In the genomic region with DNA sequence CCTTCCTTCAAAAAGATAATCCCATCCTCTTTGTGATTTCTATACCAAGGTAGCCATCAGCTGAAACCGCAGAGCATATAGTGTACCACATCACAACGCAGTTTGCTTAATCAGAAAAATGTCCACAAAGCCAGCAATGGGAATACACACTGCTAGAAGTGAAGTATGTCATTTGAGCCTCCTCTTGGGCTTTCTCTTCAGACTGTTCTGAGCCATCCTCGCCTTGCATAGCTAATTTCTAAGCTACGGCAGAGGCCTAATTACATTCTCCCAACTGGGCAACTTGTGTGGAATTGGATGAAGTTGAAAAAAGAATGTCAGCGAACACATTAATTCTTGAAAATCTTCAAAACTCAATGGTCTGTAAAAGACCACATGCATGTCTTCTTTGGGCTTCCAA, we compare ENCODE assay signal across 32 mouse cellular contexts.
"Had no signal": no experiment of that assay in that cellular context is flagged by ENCODE, and none has a peak within 500 bp of the region (broad histone marks: within the 10 kb centered on the region; RNA-seq: fewer than 3 reads in every experiment).

No protein-coding gene starts in this region.

- H3K4me1 ChIP-seq: limb, embryonic 10.5 days; limb, embryonic 12.5 days; limb, embryonic 13.5 days; limb, embryonic 15.5 days; liver, embryonic 12.5 days; liver, embryonic 13.5 days; liver, embryonic 15.5 days; lung, embryonic 15.5 days; megakaryocyte, embryonic 14.5 days; midbrain, embryonic 10.5 days; midbrain, embryonic 12.5 days; midbrain, embryonic 13.5 days; midbrain, embryonic 15.5 days; neural tube, embryonic 12.5 days had no signal

- DNase-seq: left cerebral cortex, postnatal 4 days; liver; liver, embryonic 13.5 days; liver, postnatal 0 days; lung, adult 18-20 months; lung, adult 2 months; lung, embryonic 14.5 days; lung, postnatal 10 days; lung, postnatal 14 days; lung, postnatal 36 days; lung, postnatal 4 days; midbrain, embryonic 14.5 days had no signal

- H3K27me3 ChIP-seq: limb, embryonic 12.5 days; limb, embryonic 13.5 days; limb, embryonic 15.5 days; liver, embryonic 12.5 days; liver, embryonic 13.5 days; liver, embryonic 15.5 days; lung, embryonic 15.5 days; megakaryocyte, embryonic 14.5 days; midbrain, embryonic 12.5 days; midbrain, embryonic 13.5 days; midbrain, embryonic 15.5 days; neural tube, embryonic 12.5 days had no signal

- H3K27ac ChIP-seq: limb, embryonic 10.5 days; limb, embryonic 12.5 days; limb, embryonic 13.5 days; limb, embryonic 15.5 days; liver, embryonic 12.5 days; liver, embryonic 13.5 days; liver, embryonic 14.5 days; liver, embryonic 15.5 days; lung, embryonic 15.5 days; macrophage; midbrain, embryonic 10.5 days; midbrain, embryonic 12.5 days; midbrain, embryonic 13.5 days; midbrain, embryonic 15.5 days; neural tube, embryonic 12.5 days had no signal

- H3K4me3 ChIP-seq: limb, embryonic 10.5 days; limb, embryonic 12.5 days; limb, embryonic 13.5 days; limb, embryonic 15.5 days; liver, embryonic 12.5 days; liver, embryonic 13.5 days; liver, embryonic 15.5 days; lung, embryonic 15.5 days; megakaryocyte, embryonic 14.5 days; midbrain, embryonic 10.5 days; midbrain, embryonic 12.5 days; midbrain, embryonic 13.5 days; midbrain, embryonic 15.5 days; myocyte; neural tube, embryonic 12.5 days had no signal

- H3K36me3 ChIP-seq: limb, embryonic 10.5 days; limb, embryonic 12.5 days; limb, embryonic 13.5 days; limb, embryonic 15.5 days; liver, embryonic 12.5 days; liver, embryonic 13.5 days; liver, embryonic 15.5 days; lung, embryonic 15.5 days; midbrain, embryonic 10.5 days; midbrain, embryonic 12.5 days; midbrain, embryonic 13.5 days; midbrain, embryonic 15.5 days; neural tube, embryonic 12.5 days had no signal

- H3K4me2 ChIP-seq: limb, embryonic 12.5 days; limb, embryonic 13.5 days; limb, embryonic 15.5 days; liver, embryonic 11.5 days; liver, embryonic 12.5 days; liver, embryonic 13.5 days; liver, embryonic 15.5 days; lung, embryonic 14.5 days; lung, embryonic 15.5 days; midbrain, embryonic 11.5 days; midbrain, embryonic 12.5 days; midbrain, embryonic 13.5 days; midbrain, embryonic 15.5 days; neural tube, embryonic 12.5 days had no signal

- H3K9me3 ChIP-seq: limb, embryonic 10.5 days; limb, embryonic 12.5 days; limb, embryonic 13.5 days; limb, embryonic 15.5 days; liver, embryonic 12.5 days; liver, embryonic 15.5 days; lung, embryonic 15.5 days; megakaryocyte, embryonic 14.5 days; midbrain, embryonic 10.5 days; midbrain, embryonic 12.5 days; midbrain, embryonic 13.5 days; midbrain, embryonic 15.5 days; neural tube, embryonic 12.5 days had no signal

- H3K9ac ChIP-seq: limb, embryonic 12.5 days; limb, embryonic 13.5 days; limb, embryonic 15.5 days; liver, embryonic 12.5 days; liver, embryonic 13.5 days; liver, embryonic 14.5 days; liver, embryonic 15.5 days; liver, postnatal 0 days; lung, embryonic 14.5 days; lung, embryonic 15.5 days; midbrain, embryonic 12.5 days; midbrain, embryonic 13.5 days; midbrain, embryonic 15.5 days; neural tube, embryonic 12.5 days had no signal

- ATAC-seq: liver, embryonic 12.5 days; liver, postnatal 0 days; lung, postnatal 0 days; midbrain, embryonic 13.5 days; midbrain, embryonic 15.5 days; midbrain, embryonic 16.5 days had no signal
